Mouse (Mus musculus): ENCODE measurements around the gene Nle1. TPM values are rescaled to one million over a fixed set of nuclear protein-coding genes. Genes with fewer than 3 reads are reported as not detected.
A peak's percentile ranks its signal among the peaks of the same experiment; 100 is the strongest.
"Not testable (repeated sequence)": the region's sequence is repeated elsewhere in the genome, so short reads cannot be mapped to it uniquely, and the experiment has no call there.

Gene Nle1
- 10 to 100 TPM; 39.5 to 51.7 (median 46.7) TPM for total RNA-seq (2022)

GRCm38 (mm10) chr11:82907651-82908607 lies at the start of gene Nle1:
Gene Nle1 (minus strand): TSS chr11:82908411.
- peak; percentile 83 to 91 for DNase-seq (ENCODE audit: low spot score in 2 of 2)

DNA sequence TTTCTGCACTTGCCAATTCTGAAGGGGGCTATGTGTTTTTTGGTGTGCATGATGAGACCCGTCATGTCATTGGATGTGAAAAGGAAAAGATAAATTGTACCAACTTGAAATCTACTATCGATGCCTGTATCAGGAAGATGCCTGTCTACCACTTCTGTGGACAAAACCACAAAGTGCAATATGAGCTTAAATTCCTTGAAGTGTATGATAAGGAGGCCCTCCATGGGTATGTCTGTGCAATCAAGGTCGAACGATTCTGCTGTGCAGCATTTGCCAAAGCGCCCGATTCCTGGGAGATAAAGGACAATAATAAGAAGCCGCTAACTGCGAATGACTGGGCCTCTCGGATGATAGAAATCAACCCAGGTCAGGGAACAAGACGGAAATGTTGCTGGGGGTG lies 48.7 kb upstream of the Nle1 start:
- no peak for DNase-seq (ENCODE audit: low spot score in 2 of 2)

- no peak for DNase-seq (ENCODE audit: low spot score in 2 of 2)
These were observed 46.4 kb upstream of the Nle1 start for GRCm38 (mm10) chr11:82954631-82955030.

- DNase-seq (ENCODE audit: low spot score in 2 of 2): no peak
These were observed 44.7 kb upstream of the Nle1 start for GRCm38 (mm10) chr11:82952612-82953542.

DNA sequence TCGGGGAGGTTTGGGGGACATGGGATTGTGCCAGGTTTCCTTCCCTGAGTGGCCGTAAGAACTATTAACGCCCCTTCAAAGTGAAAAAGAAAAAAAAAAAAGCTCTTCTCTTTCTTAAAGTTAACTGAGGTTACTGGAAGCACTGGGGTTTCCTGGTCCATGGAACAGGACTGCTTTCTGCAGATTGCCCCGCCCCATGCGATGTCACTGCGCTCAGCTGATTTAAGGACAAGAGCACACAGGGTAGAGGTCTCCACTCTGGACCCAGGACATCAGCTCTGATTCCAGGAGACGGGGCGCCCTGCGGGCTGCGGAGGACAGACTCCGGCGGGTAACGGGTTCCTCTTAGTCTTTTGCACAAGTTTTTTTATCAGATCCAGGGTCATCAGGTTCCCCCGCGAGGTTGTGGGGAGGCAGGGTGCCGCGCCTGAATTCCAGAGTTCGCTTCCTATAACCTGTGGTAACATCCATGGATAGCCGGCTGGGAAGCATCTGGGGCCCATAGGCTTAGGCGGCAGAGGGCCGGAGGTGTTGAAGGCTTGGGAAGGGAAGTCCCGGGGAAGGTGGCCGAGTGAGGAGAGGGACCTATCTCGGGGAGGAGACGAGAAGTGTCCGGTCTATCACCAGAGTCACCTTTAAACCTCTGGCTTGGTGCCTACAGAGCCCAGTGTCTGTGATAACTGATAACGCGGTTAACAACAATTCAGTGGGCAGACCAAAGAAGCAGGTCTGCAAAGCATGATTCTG lies 43.8 kb upstream of the Nle1 start:
- no peak for DNase-seq (ENCODE audit: low spot score in 2 of 2)

DNA sequence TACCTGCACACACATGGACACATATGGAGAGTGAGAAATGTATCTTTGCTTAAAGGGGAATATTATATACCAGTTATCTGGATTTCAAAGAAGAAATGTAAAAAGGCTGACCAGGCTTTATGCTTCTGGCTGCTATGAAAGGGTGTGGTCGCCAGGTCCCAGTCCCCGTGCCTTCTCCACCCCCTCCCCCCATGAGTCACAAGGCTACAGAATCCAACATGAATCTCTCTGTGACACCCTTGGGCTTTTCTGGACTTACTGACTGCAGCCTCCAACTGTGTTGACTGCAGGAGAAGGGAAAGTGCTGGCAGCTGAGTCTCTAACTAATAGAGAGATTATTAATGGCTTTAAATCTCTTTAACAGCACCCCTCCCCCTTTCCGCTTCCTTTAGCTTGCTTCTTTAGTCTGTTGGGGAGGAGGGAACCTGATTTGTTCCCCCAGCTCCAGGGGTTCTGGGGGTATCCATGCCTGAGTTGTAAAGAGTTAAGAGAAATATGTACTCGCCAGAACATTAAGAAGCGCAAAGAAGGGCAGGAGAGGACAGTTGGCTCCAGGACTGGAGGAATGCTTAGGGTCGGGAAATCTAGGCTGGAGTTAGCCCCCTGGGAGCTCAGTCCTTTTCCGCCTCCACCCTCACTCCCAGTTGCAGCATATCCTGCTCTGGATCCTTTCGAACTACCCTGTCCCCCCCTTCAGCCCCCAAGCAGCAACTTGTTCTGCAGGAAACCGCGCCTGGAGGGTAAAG lies 42.7 kb upstream of the Nle1 start, which contains the start of gene Slfn5:
Gene Slfn5 (plus strand): TSS at position 614 of the 746 bp plus-strand sequence.
- DNase-seq (ENCODE audit: low spot score in 2 of 2): no peak

DNA sequence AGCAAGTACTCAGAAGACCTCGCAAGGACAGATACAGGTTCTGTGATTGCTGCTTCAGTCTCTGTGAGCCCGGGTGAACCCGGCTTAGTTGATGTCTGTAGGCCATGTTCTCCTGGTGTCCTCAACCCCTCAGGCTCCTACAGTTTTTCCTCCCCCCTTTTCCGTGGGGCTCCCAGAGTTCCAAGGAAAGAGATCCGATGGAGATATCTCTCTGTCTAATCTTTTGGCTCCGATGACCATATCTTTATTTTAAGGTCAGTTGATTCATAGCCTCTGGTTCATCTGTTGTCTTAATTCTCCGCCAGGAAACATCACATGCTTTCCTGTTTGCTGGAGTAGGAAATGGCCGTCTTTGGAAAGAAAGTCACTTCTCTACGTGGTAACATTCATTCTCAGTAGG lies 40.8 kb upstream of the Nle1 start:
- no peak for DNase-seq (ENCODE audit: low spot score in 2 of 2)

GRCm38 (mm10) chr11:82947457-82947856 lies 39.2 kb upstream of the Nle1 start:
- DNase-seq (ENCODE audit: low spot score in 2 of 2): no peak

GRCm38 (mm10) chr11:82945636-82946035 lies 37.4 kb upstream of the Nle1 start:
- no peak for DNase-seq (ENCODE audit: low spot score in 2 of 2)

DNA sequence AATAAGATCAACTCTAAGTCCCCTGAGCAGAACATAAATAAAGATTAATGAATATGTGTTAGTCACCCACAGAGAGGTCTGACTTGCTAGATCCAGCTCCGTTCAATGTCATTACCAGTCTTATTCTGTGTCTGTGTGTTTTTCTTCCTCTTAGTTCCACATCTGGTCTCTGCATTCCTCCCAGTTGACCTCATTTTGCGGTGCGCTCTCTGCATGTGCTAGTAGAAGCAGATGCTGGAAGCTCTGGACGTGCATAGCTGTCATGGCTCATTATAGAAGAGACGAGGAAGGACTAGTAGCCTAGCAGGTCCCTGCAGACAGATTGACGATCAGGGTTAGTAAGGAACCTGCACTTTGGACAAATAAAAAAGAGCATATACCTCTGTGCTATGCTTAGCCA lies 35.1 kb upstream of the Nle1 start:
- no peak for DNase-seq (ENCODE audit: low spot score in 2 of 2)

DNA sequence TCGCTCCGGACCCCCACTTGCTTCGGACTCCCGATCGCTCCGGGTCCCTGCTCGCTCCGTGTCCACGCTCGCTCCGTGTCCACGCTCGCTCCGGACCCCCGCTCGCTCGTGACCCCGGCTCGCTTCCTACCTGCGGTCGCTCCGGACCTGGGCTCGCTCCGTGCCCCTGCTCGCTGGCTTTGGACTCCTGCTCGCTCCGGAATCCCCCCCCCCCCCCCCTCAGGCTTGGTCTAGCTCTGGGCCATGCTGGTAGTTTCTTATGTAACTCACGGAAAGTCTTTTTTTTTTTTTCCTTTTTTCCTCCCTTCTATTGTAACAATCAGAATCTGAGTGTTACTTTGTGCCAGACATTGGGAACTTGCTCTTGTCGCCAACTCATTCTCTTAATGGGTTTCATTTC lies 25.0 kb upstream of the Nle1 start:
- no peak for DNase-seq (ENCODE audit: low spot score in 2 of 2)

GRCm38 (mm10) chr11:82931671-82932450 lies 23.6 kb upstream of the Nle1 start:
- not testable (repeated sequence) for DNase-seq (ENCODE audit: low spot score in 2 of 2)

DNA sequence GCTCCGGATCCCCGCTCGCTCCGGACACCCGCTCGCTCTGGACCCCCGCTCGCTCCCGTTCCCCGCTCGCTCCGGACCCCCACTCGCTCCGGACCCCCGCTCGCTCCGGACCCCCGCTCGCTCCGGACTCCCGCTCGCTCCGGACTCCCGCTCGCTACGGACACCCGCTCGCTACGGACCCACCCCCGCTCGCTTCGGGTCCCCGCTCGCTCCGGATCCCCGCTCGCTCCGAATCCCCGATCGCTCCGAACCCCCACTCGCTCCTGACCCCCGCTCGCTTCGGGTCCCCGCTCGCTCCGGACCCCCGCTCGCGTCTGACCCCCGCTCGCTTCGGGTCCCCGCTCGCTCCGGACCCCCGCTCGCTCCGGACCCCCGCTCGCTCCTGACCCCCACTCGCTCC lies 22.9 kb upstream of the Nle1 start:
- DNase-seq (ENCODE audit: low spot score in 2 of 2): not testable (repeated sequence)

- DNase-seq (ENCODE audit: low spot score in 2 of 2): not testable (repeated sequence)
These were observed 22.3 kb upstream of the Nle1 start for GRCm38 (mm10) chr11:82930391-82930955.

GRCm38 (mm10) chr11:82929633-82929950 lies 21.4 kb upstream of the Nle1 start:
- no peak for DNase-seq (ENCODE audit: low spot score in 2 of 2)

- DNase-seq (ENCODE audit: low spot score in 2 of 2): no peak
These were observed 20.9 kb upstream of the Nle1 start for GRCm38 (mm10) chr11:82928897-82929632.

DNA sequence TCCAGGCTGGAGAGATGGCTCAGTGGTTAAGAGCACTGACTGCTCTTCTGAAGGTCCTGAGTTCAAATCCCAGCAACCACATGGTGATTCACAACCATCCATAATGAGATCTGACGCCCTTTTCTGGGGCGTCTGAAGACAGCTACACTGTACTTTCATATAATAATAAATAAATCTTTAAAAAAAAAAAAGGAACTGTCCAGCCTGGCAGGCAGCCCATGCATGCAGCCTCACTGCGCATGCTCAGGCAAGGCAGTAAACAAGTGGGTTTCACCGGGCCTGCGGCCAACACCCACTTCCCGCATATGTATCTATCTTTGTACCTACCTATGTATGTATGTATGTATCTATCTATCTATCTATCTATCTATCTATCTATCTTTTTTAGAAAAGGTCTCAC lies 15.7 kb upstream of the Nle1 start:
- DNase-seq (ENCODE audit: low spot score in 2 of 2): not testable (repeated sequence)

GRCm38 (mm10) chr11:82921691-82922090 lies 13.5 kb upstream of the Nle1 start:
- no peak for DNase-seq (ENCODE audit: low spot score in 2 of 2)

DNA sequence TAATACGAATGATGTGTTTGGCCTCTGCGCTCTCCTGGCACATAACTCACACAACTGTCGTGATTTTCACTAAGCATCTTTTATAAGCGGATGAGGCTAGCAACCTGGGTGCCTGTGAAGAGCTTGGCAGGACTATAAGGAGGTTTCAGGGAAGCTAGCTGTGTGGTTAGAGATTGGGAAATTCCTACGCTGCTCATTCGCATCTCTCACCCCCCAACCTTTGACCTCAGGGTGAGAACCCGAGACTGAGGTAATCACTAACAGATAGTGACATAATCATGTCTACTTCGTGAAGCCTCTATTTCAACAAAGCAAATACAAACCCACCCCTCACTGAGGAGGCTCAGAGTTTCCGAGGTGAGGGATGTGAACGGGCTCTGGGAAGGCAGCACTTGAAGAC lies 12.6 kb upstream of the Nle1 start:
- no peak for DNase-seq (ENCODE audit: low spot score in 2 of 2)
